Mouse (Mus musculus): ENCODE data around the gene Mapkapk3. TPM values are rescaled to one million over a fixed set of nuclear protein-coding genes. Genes with fewer than 3 reads are reported as not detected.

Mapkapk3 gene
- total and polyA plus RNA-seq, 3 experiments: 42.3 to 49.9 TPM; not detected in 1

- no peak for DNase-seq (ENCODE audit: low read depth, low spot score)
- Histone ChIP-seq H3K27ac (ENCODE audit: control insufficient read depth, low read depth, low read length) (no peak overlapping the region), H3K27me3 (ENCODE audit: control insufficient read depth in 1 of 2, insufficient read depth in 2 of 2, low read length in 2 of 2) (peaks cover 23 to 33% of the 10 kb centered on the region in 2 experiments), H3K9ac (ENCODE audit: control insufficient read depth, low read depth, low read length, poor library complexity, severe bottlenecking) (no peak overlapping the region), H3K4me1 (ENCODE audit: control insufficient read depth in 1 of 2, insufficient read depth in 2 of 2, low read length in 2 of 2) (no peaks in the 10 kb centered on the region), H3K4me3 (ENCODE audit: control insufficient read depth in 1 of 2, insufficient read depth in 1 of 2, low read depth in 2 of 2, low read length in 2 of 2) (no peak overlapping the region), H3K79me2 (ENCODE audit: control insufficient read depth, insufficient read depth, low read length, poor library complexity) (no peaks in the 10 kb centered on the region), H3K9me3 (replicated peaks; ENCODE audit: insufficient read depth, low read length) (no peaks in the 10 kb centered on the region), H3K36me3 (ENCODE audit: control insufficient read depth in 1 of 2, insufficient read depth in 2 of 2, low read length in 2 of 2) (no peaks in the 10 kb centered on the region)
- TF ChIP-seq ELF1 (IDR thresholded peaks at IDR 0.05; ENCODE audit: low read depth, low read length) (no peak), CHD2 (IDR thresholded peaks at IDR 0.05; ENCODE audit: low read length) (no peak), RCOR1 (IDR thresholded peaks at IDR 0.05; ENCODE audit: low read depth, low read length) (no peak), TAL1 (IDR thresholded peaks at IDR 0.05; ENCODE audit: low read length) (no peak), ZNF384 (IDR thresholded peaks at IDR 0.05; ENCODE audit: low read depth, low read length) (no peak), ZKSCAN1 (IDR thresholded peaks at IDR 0.05; ENCODE audit: low read depth, low read length) (no peak), USF2 (IDR thresholded peaks at IDR 0.05; ENCODE audit: borderline replicate concordance in 1 of 2, insufficient read depth in 1 of 2, low read depth in 1 of 2, low read length in 2 of 2) (no peak), JUND (IDR thresholded peaks at IDR 0.05; ENCODE audit: low read depth, low read length) (no peak), KAT2A (conservative IDR thresholded peaks at IDR 0.05; ENCODE audit: low read depth, low read length) (no peak), NELFE (IDR thresholded peaks at IDR 0.05; ENCODE audit: low read depth, low read length) (no peak), GABPA (IDR thresholded peaks at IDR 0.05; ENCODE audit: low read depth, low read length) (no peak), SMC3 (IDR thresholded peaks at IDR 0.05; ENCODE audit: low read depth, low read length) (no peak), MYC (IDR thresholded peaks at IDR 0.05; ENCODE audit: low read depth, low read length) (no peak), ZMIZ1 (IDR thresholded peaks at IDR 0.05; ENCODE audit: low read depth, low read length) (no peak), GATA1 (IDR thresholded peaks at IDR 0.05; ENCODE audit: low read depth, low read length) (no peak)
Observed at GRCm38 (mm10) chr9:107236151-107236550, 53.5 kb downstream of the Mapkapk3 start.

- no peak for DNase-seq (ENCODE audit: low read depth, low spot score)
- H3K4me3 ChIP-seq (ENCODE audit: control insufficient read depth in 1 of 2, insufficient read depth in 1 of 2, low read depth in 2 of 2, low read length in 2 of 2): no peak overlapping the region
- H3K9ac ChIP-seq (ENCODE audit: control insufficient read depth, low read depth, low read length, poor library complexity, severe bottlenecking): no peak overlapping the region
- H3K27ac ChIP-seq (ENCODE audit: control insufficient read depth, low read depth, low read length): no peak overlapping the region
- H3K27me3 ChIP-seq (ENCODE audit: control insufficient read depth in 1 of 2, insufficient read depth in 2 of 2, low read length in 2 of 2): peaks cover 22 to 32% of the 10 kb centered on the region in 2 experiments
- no peaks in the 10 kb centered on the region for H3K4me1 ChIP-seq (ENCODE audit: control insufficient read depth in 1 of 2, insufficient read depth in 2 of 2, low read length in 2 of 2)
- TF ChIP-seq CHD1 (IDR thresholded peaks at IDR 0.05; ENCODE audit: low read depth, low read length) (no peak), GATA1 (IDR thresholded peaks at IDR 0.05; ENCODE audit: low read depth, low read length) (no peak)
- no peaks in the 10 kb centered on the region for H3K79me2 ChIP-seq (ENCODE audit: control insufficient read depth, insufficient read depth, low read length, poor library complexity)
- no peaks in the 10 kb centered on the region for H3K9me3 ChIP-seq (replicated peaks; ENCODE audit: insufficient read depth, low read length)
- H3K36me3 ChIP-seq (ENCODE audit: control insufficient read depth in 1 of 2, insufficient read depth in 2 of 2, low read length in 2 of 2): no peaks in the 10 kb centered on the region
Observed at GRCm38 (mm10) chr9:107235261-107235660, 54.4 kb downstream of the Mapkapk3 start.
